Mouse (Mus musculus): ENCODE measurements at regions not wholly inside any gene's neighbourhood (a gene's known extent, or its start where the extent isn't known, plus 50 kb on each side); places are given as distances from the start of the nearest gene placed in this dataset.

- no peak overlapping the region for H3K4me2 ChIP-seq (ENCODE audit: low read depth, low read length)
- no peak for DNase-seq
- no peaks in the 10 kb centered on the region for H3K27me3 ChIP-seq (ENCODE audit: insufficient read depth, low read length)
- no peaks in the 10 kb centered on the region for H3K9me3 ChIP-seq (ENCODE audit: low read length)
- no peak overlapping the region for H3K9ac ChIP-seq (replicated peaks)
- ATAC-seq, result no peak
- no peak overlapping the region for H3K27ac ChIP-seq (ENCODE audit: low read depth)
- WGBS (ENCODE audit: insufficient replicate concordance), result 50% methylated on average over 4 of the region's 4 CpGs
- no peak overlapping the region for H3K4me3 ChIP-seq (ENCODE audit: low read depth, low read length)
- TF ChIP-seq CTCF (IDR thresholded peaks at IDR 0.05; ENCODE audit: low read depth), result no peak
- TF ChIP-seq EP300 (IDR thresholded peaks at IDR 0.05; ENCODE audit: low read depth), result no peak
- no peaks in the 10 kb centered on the region for H3K4me1 ChIP-seq (ENCODE audit: insufficient read depth)
- no peaks in the 10 kb centered on the region for H3K36me3 ChIP-seq (replicated peaks; ENCODE audit: insufficient read depth, low read length)
These were observed 146.1 kb upstream of the Cxcr4 start for GRCm38 (mm10) chr1:128738152-128738551.

- WGBS (ENCODE audit: insufficient replicate concordance), result 64% methylated on average over 2 of the region's 2 CpGs
- H3K36me3 ChIP-seq (replicated peaks; ENCODE audit: insufficient read depth, low read length), result no peaks in the 10 kb centered on the region
- H3K9ac ChIP-seq (replicated peaks), result no peak overlapping the region
- no peak for TF ChIP-seq EP300 (IDR thresholded peaks at IDR 0.05; ENCODE audit: low read depth)
- no peak for TF ChIP-seq CTCF (IDR thresholded peaks at IDR 0.05; ENCODE audit: low read depth)
- ATAC-seq (no peak), DNase-seq (no peak)
- no peak overlapping the region for H3K27ac ChIP-seq (ENCODE audit: low read depth)
- no peak overlapping the region for H3K4me2 ChIP-seq (ENCODE audit: low read depth, low read length)
- no peak overlapping the region for H3K4me3 ChIP-seq (ENCODE audit: low read depth, low read length)
- H3K4me1 ChIP-seq (ENCODE audit: insufficient read depth), result no peaks in the 10 kb centered on the region
- no peaks in the 10 kb centered on the region for H3K9me3 ChIP-seq (ENCODE audit: low read length)
- no peaks in the 10 kb centered on the region for H3K27me3 ChIP-seq (ENCODE audit: insufficient read depth, low read length)
These were observed 142.8 kb upstream of the Cxcr4 start for GRCm38 (mm10) chr1:128734857-128735256.

GRCm38 (mm10) chr1:128731445-128731844 is 139.4 kb upstream of the Cxcr4 start:
- no peak overlapping the region for H3K9ac ChIP-seq (replicated peaks)
- 58% methylated on average over 3 of the region's 3 CpGs for WGBS (ENCODE audit: insufficient replicate concordance)
- no peaks in the 10 kb centered on the region for H3K9me3 ChIP-seq (ENCODE audit: low read length)
- no peaks in the 10 kb centered on the region for H3K27me3 ChIP-seq (ENCODE audit: insufficient read depth, low read length)
- TF ChIP-seq EP300 (IDR thresholded peaks at IDR 0.05; ENCODE audit: low read depth), result 0 out of 2 replicates have a peak, but pooled peaks have one; percentile 17
- TF ChIP-seq CTCF (IDR thresholded peaks at IDR 0.05; ENCODE audit: low read depth), result no peak
- no peak for ATAC-seq
- DNase-seq, result no peak
- no peaks in the 10 kb centered on the region for H3K36me3 ChIP-seq (replicated peaks; ENCODE audit: insufficient read depth, low read length)
- H3K4me3 ChIP-seq (ENCODE audit: low read depth, low read length), result no peak overlapping the region
- no peak overlapping the region for H3K27ac ChIP-seq (ENCODE audit: low read depth)
- H3K4me2 ChIP-seq (ENCODE audit: low read depth, low read length), result no peak overlapping the region
- no peaks in the 10 kb centered on the region for H3K4me1 ChIP-seq (ENCODE audit: insufficient read depth)

- 42% methylated on average over 6 of the region's 6 CpGs for WGBS (ENCODE audit: insufficient replicate concordance)
- ATAC-seq, result peak; percentile 43
- DNase-seq, result no peak
- Histone ChIP-seq H3K4me1 (ENCODE audit: insufficient read depth) (peaks cover 3% of the 10 kb centered on the region; the same call in 1 of the 2 replicates), H3K9ac (replicated peaks) (no peak overlapping the region), H3K4me2 (ENCODE audit: low read depth, low read length) (no peak overlapping the region), H3K27me3 (ENCODE audit: insufficient read depth, low read length) (no peaks in the 10 kb centered on the region), H3K4me3 (ENCODE audit: low read depth, low read length) (no peak overlapping the region), H3K36me3 (replicated peaks; ENCODE audit: insufficient read depth, low read length) (no peaks in the 10 kb centered on the region), H3K27ac (ENCODE audit: low read depth) (0 out of 2 replicates have a peak overlapping the region, but pooled peaks have one; percentile 6), H3K9me3 (ENCODE audit: low read length) (no peaks in the 10 kb centered on the region)
- no peak for TF ChIP-seq CTCF (IDR thresholded peaks at IDR 0.05; ENCODE audit: low read depth)
- no peak for TF ChIP-seq EP300 (IDR thresholded peaks at IDR 0.05; ENCODE audit: low read depth)
These were observed 132.5 kb upstream of the Cxcr4 start for GRCm38 (mm10) chr1:128724433-128725091.

- no peaks in the 10 kb centered on the region for H3K36me3 ChIP-seq (replicated peaks; ENCODE audit: insufficient read depth, low read length)
- H3K4me3 ChIP-seq (ENCODE audit: low read depth, low read length), result no peak overlapping the region
- no peak overlapping the region for H3K27ac ChIP-seq (ENCODE audit: low read depth)
- no peak for ATAC-seq
- no peak for DNase-seq
- peaks cover 3% of the 10 kb centered on the region; the same call in 1 of the 2 replicates for H3K4me1 ChIP-seq (ENCODE audit: insufficient read depth)
- H3K4me2 ChIP-seq (ENCODE audit: low read depth, low read length), result no peak overlapping the region
- H3K9ac ChIP-seq (replicated peaks), result no peak overlapping the region
- WGBS (ENCODE audit: insufficient replicate concordance), result 70% methylated on average over 3 of the region's 3 CpGs
- no peak for TF ChIP-seq CTCF (IDR thresholded peaks at IDR 0.05; ENCODE audit: low read depth)
- TF ChIP-seq EP300 (IDR thresholded peaks at IDR 0.05; ENCODE audit: low read depth), result no peak
- H3K27me3 ChIP-seq (ENCODE audit: insufficient read depth, low read length), result no peaks in the 10 kb centered on the region
- H3K9me3 ChIP-seq (ENCODE audit: low read length), result no peaks in the 10 kb centered on the region
These were observed 131.8 kb upstream of the Cxcr4 start for GRCm38 (mm10) chr1:128723843-128724242.

GRCm38 (mm10) chr1:128722061-128722471 is 130.0 kb upstream of the Cxcr4 start:
- Histone ChIP-seq H3K27me3 (ENCODE audit: insufficient read depth, low read length) (no peaks in the 10 kb centered on the region), H3K9ac (replicated peaks) (no peak overlapping the region), H3K9me3 (ENCODE audit: low read length) (no peaks in the 10 kb centered on the region), H3K4me1 (ENCODE audit: insufficient read depth) (peaks cover 3% of the 10 kb centered on the region; the same call in 1 of the 2 replicates), H3K36me3 (replicated peaks; ENCODE audit: insufficient read depth, low read length) (no peaks in the 10 kb centered on the region), H3K4me2 (ENCODE audit: low read depth, low read length) (no peak overlapping the region), H3K4me3 (ENCODE audit: low read depth, low read length) (no peak overlapping the region), H3K27ac (ENCODE audit: low read depth) (peak overlapping the region; percentile 57)
- DNase-seq, result no peak
- WGBS (ENCODE audit: insufficient replicate concordance), result 32% methylated on average over 2 of the region's 2 CpGs
- peak; percentile 31 for ATAC-seq
- TF ChIP-seq CTCF (IDR thresholded peaks at IDR 0.05; ENCODE audit: low read depth), result no peak
